Mouse (Mus musculus) heart, postnatal 0 days (tissue): ENCODE results near the gene Ebpl.

Experiments
- CTCF ChIP-seq: IDR thresholded peaks from 2 replicates; pipeline ENCODE4 v1.5.1; 2016; ENCODE audit warnings: antibody characterized with exemption, control low read depth, low read depth
- EP300 ChIP-seq: IDR thresholded peaks from 2 replicates; pipeline ENCODE4 v1.6.1; 2016; ENCODE audit warnings: antibody characterized with exemption, low read depth

DNA sequence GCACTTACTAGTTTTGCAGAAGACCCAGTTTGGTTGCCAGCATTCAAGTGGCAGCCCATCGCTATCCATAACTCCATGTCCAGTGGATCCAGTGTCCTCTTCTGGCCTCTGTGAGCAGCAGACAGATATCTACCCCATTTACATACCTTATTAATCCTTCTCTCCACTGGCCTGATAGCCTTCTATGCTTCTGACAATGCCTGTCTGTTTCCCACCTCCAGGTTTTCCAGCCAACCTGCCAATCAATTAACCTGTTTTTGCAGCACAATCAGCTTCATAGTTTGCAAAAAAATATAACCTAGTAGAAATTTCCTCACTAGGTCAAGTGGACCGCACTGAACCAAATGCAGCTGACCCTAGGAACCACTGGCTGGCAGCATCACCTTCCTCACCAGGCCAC lies 2.0 kb upstream of the Ebpl start:
- TF ChIP-seq CTCF (no peak), EP300 (no peak)
